Mouse (Mus musculus): ENCODE results near the gene Jazf1. TPM values are rescaled to one million over a fixed set of nuclear protein-coding genes. Genes with fewer than 3 reads are reported as not detected.

Jazf1 gene
- polyA plus RNA-seq, 1 experiment from 2014 or later: 15.6 TPM

- no peak for ATAC-seq (ENCODE audit: insufficient number of reproducible peaks, insufficient read depth, low FRiP score, low read depth)
- H3K9me3 ChIP-seq (ENCODE audit: control insufficient read depth, low read length): no peaks in the 10 kb centered on the region
- no peaks in the 10 kb centered on the region for H3K27me3 ChIP-seq (ENCODE audit: control insufficient read depth, insufficient read depth, low read length)
- 74% methylated on average over 4 of the region's 4 CpGs for WGBS
- no peak overlapping the region for H3K27ac ChIP-seq (replicated peaks in 1 of 2; ENCODE audit: control insufficient read depth in 1 of 2, insufficient read depth in 1 of 2, low read depth in 2 of 2, low read length in 2 of 2)
- H3K4me3 ChIP-seq (ENCODE audit: control insufficient read depth in 1 of 2, insufficient read depth in 1 of 2, low read depth in 1 of 2, low read length in 2 of 2): no peak overlapping the region
- no peaks in the 10 kb centered on the region for H3K36me3 ChIP-seq (ENCODE audit: control insufficient read depth, insufficient read depth, low read length)
- H3K9ac ChIP-seq (ENCODE audit: low read length): no peak overlapping the region
- H3K4me2 ChIP-seq (ENCODE audit: low read length): no peak overlapping the region
- H3K4me1 ChIP-seq (ENCODE audit: control insufficient read depth in 2 of 2, insufficient read depth in 2 of 2, low read length in 2 of 2): no peaks in the 10 kb centered on the region
Measured at GRCm38 (mm10) chr6:52887541-52888203, 180.8 kb downstream of the Jazf1 start.

DNA sequence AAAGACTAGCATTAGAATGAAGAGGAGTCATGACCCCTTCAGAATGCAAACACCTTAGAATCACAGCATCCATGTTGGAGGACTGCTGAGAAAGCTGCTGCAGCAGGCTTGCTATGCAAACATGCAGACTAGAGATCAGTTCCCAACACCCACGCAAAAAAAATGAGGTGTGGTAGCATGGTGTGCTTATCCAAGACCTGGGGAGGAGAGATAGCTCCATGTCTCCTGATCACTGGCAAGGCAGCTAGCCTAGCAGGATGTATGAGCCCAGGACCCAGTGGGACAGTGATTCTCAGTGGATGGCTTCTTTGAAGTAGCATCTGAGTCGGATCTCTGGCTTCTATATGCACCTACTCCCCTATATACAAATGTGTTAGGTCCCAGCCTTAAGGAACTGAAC is 184.7 kb downstream of the Jazf1 start:
- Histone ChIP-seq H3K36me3 (ENCODE audit: control insufficient read depth, insufficient read depth, low read length) (no peaks in the 10 kb centered on the region), H3K9me3 (ENCODE audit: control insufficient read depth, low read length) (peaks cover 10% of the 10 kb centered on the region), H3K27ac (replicated peaks in 1 of 2; ENCODE audit: control insufficient read depth in 1 of 2, insufficient read depth in 1 of 2, low read depth in 2 of 2, low read length in 2 of 2) (no peak overlapping the region), H3K4me3 (ENCODE audit: control insufficient read depth in 1 of 2, insufficient read depth in 1 of 2, low read depth in 1 of 2, low read length in 2 of 2) (no peak overlapping the region), H3K4me1 (ENCODE audit: control insufficient read depth in 2 of 2, insufficient read depth in 2 of 2, low read length in 2 of 2) (no peaks in the 10 kb centered on the region), H3K27me3 (ENCODE audit: control insufficient read depth, insufficient read depth, low read length) (no peaks in the 10 kb centered on the region), H3K9ac (ENCODE audit: low read length) (no peak overlapping the region), H3K4me2 (ENCODE audit: low read length) (no peak overlapping the region)
- ATAC-seq (ENCODE audit: insufficient number of reproducible peaks, insufficient read depth, low FRiP score, low read depth): no peak
- WGBS: 62% methylated on average over 2 of the region's 2 CpGs

DNA sequence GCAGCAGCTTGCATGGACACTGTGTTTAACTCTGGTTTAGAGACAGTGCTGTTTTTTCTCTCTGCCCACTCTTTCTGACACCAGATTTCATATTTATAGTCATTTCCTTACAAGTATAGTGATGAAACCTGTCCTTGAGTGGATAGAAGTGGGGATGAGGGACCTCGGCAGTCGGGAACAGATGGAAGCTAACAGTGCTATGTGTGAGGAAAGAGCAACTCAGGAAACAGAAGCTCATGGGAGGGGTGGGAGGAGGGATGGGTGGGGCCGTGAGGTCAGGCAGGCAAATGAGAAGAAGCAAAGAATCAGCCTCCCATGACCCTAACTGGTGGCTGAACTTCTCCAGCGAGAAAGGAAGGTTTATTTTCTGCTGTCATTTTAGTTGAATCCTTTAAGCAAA is 191.3 kb downstream of the Jazf1 start:
- Histone ChIP-seq H3K9me3 (ENCODE audit: control insufficient read depth, low read length) (peaks cover 11% of the 10 kb centered on the region), H3K4me2 (ENCODE audit: low read length) (no peak overlapping the region), H3K4me3 (ENCODE audit: control insufficient read depth in 1 of 2, insufficient read depth in 1 of 2, low read depth in 1 of 2, low read length in 2 of 2) (no peak overlapping the region), H3K9ac (ENCODE audit: low read length) (no peak overlapping the region), H3K27me3 (ENCODE audit: control insufficient read depth, insufficient read depth, low read length) (no peaks in the 10 kb centered on the region), H3K4me1 (ENCODE audit: control insufficient read depth in 2 of 2, insufficient read depth in 2 of 2, low read length in 2 of 2) (no peaks in the 10 kb centered on the region), H3K27ac (replicated peaks in 1 of 2; ENCODE audit: control insufficient read depth in 1 of 2, insufficient read depth in 1 of 2, low read depth in 2 of 2, low read length in 2 of 2) (no peak overlapping the region), H3K36me3 (ENCODE audit: control insufficient read depth, insufficient read depth, low read length) (no peaks in the 10 kb centered on the region)
- no peak for ATAC-seq (ENCODE audit: insufficient number of reproducible peaks, insufficient read depth, low FRiP score, low read depth)
- WGBS: 17% methylated on average over 4 of the region's 4 CpGs

DNA sequence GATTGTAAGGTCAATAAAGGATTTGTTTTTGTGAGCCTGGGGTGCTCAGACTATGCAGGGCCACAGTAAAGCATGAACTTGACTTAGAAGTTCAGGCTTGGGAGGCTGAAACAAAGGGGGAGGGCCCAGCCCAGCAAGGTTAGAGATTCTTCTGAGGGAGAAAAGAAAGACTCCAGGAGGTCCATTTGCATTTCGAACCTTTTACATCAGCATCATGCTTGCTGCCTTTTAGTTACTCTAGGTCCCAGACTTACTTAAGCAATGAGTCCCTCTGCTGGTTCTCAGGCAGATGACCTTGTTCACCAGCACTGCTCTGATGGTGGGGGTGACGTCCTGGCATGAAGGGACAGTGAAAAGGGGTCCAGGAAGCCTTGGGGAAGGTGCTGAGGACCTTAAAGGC is 197.1 kb downstream of the Jazf1 start:
- no peak for ATAC-seq (ENCODE audit: insufficient number of reproducible peaks, insufficient read depth, low FRiP score, low read depth)
- H3K9ac ChIP-seq (ENCODE audit: low read length): no peak overlapping the region
- no peaks in the 10 kb centered on the region for H3K9me3 ChIP-seq (ENCODE audit: control insufficient read depth, low read length)
- no peak overlapping the region for H3K27ac ChIP-seq (replicated peaks in 1 of 2; ENCODE audit: control insufficient read depth in 1 of 2, insufficient read depth in 1 of 2, low read depth in 2 of 2, low read length in 2 of 2)
- no peaks in the 10 kb centered on the region for H3K27me3 ChIP-seq (ENCODE audit: control insufficient read depth, insufficient read depth, low read length)
- H3K36me3 ChIP-seq (ENCODE audit: control insufficient read depth, insufficient read depth, low read length): no peaks in the 10 kb centered on the region
- 29% methylated on average over 2 of the region's 2 CpGs for WGBS
- no peak overlapping the region for H3K4me3 ChIP-seq (ENCODE audit: control insufficient read depth in 1 of 2, insufficient read depth in 1 of 2, low read depth in 1 of 2, low read length in 2 of 2)
- no peak overlapping the region for H3K4me2 ChIP-seq (ENCODE audit: low read length)
- peaks cover 0 to 2% of the 10 kb centered on the region in 2 experiments; a peak in 1 of 4 replicates for H3K4me1 ChIP-seq (ENCODE audit: control insufficient read depth in 2 of 2, insufficient read depth in 2 of 2, low read length in 2 of 2)

DNA sequence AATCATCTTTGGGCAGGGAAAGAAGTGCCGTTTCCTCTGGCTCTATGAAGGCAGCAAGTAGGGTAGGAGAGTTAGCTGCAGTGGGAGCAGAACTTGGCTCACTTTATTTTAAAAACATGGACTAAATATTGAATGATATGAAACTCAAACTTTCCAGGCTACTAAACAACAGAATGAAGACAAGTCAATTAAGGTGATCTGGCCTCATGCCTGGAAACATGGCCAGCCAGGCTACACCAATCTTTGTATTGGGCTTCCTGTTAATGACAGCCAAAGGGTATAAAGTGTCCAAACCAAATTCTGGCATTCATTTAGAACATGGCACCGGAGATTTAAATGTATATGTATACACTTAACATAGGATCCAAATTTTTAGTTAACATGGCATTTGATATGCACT is 199.2 kb downstream of the Jazf1 start:
- no peaks in the 10 kb centered on the region for H3K36me3 ChIP-seq (ENCODE audit: control insufficient read depth, insufficient read depth, low read length)
- peaks cover 0 to 2% of the 10 kb centered on the region in 2 experiments; a peak in 1 of 4 replicates for H3K4me1 ChIP-seq (ENCODE audit: control insufficient read depth in 2 of 2, insufficient read depth in 2 of 2, low read length in 2 of 2)
- no peaks in the 10 kb centered on the region for H3K9me3 ChIP-seq (ENCODE audit: control insufficient read depth, low read length)
- H3K27ac ChIP-seq (replicated peaks in 1 of 2; ENCODE audit: control insufficient read depth in 1 of 2, insufficient read depth in 1 of 2, low read depth in 2 of 2, low read length in 2 of 2): no peak overlapping the region
- H3K27me3 ChIP-seq (ENCODE audit: control insufficient read depth, insufficient read depth, low read length): no peaks in the 10 kb centered on the region
- no peak for ATAC-seq (ENCODE audit: insufficient number of reproducible peaks, insufficient read depth, low FRiP score, low read depth)
- no peak overlapping the region for H3K9ac ChIP-seq (ENCODE audit: low read length)
- WGBS: 72% methylated on average over 2 of the region's 2 CpGs
- H3K4me3 ChIP-seq (ENCODE audit: control insufficient read depth in 1 of 2, insufficient read depth in 1 of 2, low read depth in 1 of 2, low read length in 2 of 2): no peak overlapping the region
- no peak overlapping the region for H3K4me2 ChIP-seq (ENCODE audit: low read length)

DNA sequence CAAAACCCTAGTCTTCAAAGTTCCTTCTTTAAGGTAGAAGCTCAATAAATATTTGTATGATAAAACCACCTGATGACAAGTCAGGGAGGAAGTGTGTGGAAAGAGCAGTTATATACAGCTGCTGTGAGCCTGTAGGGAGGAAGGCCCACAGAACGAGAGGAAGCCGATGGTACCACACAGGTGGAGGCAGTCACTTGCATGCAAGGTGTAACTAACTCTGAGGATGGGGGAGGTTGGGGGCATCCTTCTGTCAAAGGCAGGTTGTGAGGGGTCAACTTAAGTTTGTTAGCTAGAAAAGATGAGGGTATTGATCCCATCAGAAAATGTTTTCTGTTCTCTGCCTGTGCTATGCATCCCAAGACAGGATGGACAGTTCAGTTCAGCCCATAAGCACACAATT is 200.1 kb downstream of the Jazf1 start:
- ATAC-seq (ENCODE audit: insufficient number of reproducible peaks, insufficient read depth, low FRiP score, low read depth): no peak
- H3K4me1 ChIP-seq (ENCODE audit: control insufficient read depth in 2 of 2, insufficient read depth in 2 of 2, low read length in 2 of 2): peaks cover 0 to 3% of the 10 kb centered on the region in 2 experiments; a peak in 1 of 4 replicates
- no peak overlapping the region for H3K4me2 ChIP-seq (ENCODE audit: low read length)
- H3K9ac ChIP-seq (ENCODE audit: low read length): no peak overlapping the region
- no peak overlapping the region for H3K4me3 ChIP-seq (ENCODE audit: control insufficient read depth in 1 of 2, insufficient read depth in 1 of 2, low read depth in 1 of 2, low read length in 2 of 2)
- no peaks in the 10 kb centered on the region for H3K9me3 ChIP-seq (ENCODE audit: control insufficient read depth, low read length)
- no peak overlapping the region for H3K27ac ChIP-seq (replicated peaks in 1 of 2; ENCODE audit: control insufficient read depth in 1 of 2, insufficient read depth in 1 of 2, low read depth in 2 of 2, low read length in 2 of 2)
- H3K27me3 ChIP-seq (ENCODE audit: control insufficient read depth, insufficient read depth, low read length): no peaks in the 10 kb centered on the region
- no peaks in the 10 kb centered on the region for H3K36me3 ChIP-seq (ENCODE audit: control insufficient read depth, insufficient read depth, low read length)
- 87% methylated on average over 2 of the region's 2 CpGs for WGBS

DNA sequence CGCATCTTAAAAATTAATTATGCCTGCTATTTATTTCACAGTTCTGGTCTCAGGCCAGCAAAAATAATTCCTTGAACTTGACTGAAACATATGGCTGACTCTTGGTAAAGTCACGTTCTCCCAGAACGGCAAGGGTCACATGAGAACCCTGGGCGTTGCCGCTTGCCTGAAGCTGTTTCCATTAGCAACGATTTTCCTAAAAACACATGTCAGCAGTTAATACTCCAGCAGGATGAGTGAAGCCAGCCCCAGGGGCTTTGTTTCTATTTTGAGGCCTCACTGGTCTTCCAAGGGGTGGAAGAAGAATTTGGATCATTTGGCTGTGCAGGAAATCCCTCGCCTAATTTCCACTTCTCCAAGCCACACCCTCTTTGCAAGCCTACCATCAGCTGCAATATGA is 206.5 kb downstream of the Jazf1 start:
- ATAC-seq (ENCODE audit: insufficient number of reproducible peaks, insufficient read depth, low FRiP score, low read depth): no peak
- H3K4me3 ChIP-seq (ENCODE audit: control insufficient read depth in 1 of 2, insufficient read depth in 1 of 2, low read depth in 1 of 2, low read length in 2 of 2): no peak overlapping the region
- no peak overlapping the region for H3K9ac ChIP-seq (ENCODE audit: low read length)
- 0 out of 2 replicates have a peak overlapping the region, but pooled peaks have one; percentile 1 for H3K4me2 ChIP-seq (ENCODE audit: low read length)
- H3K27me3 ChIP-seq (ENCODE audit: control insufficient read depth, insufficient read depth, low read length): no peaks in the 10 kb centered on the region
- peak overlapping the region in 1 of 2 experiments; percentile 70; a peak in 2 of 4 replicates for H3K27ac ChIP-seq (replicated peaks in 1 of 2; ENCODE audit: control insufficient read depth in 1 of 2, insufficient read depth in 1 of 2, low read depth in 2 of 2, low read length in 2 of 2)
- 23% methylated on average over 7 of the region's 7 CpGs for WGBS
- peaks cover 25 to 32% of the 10 kb centered on the region in 2 experiments for H3K4me1 ChIP-seq (ENCODE audit: control insufficient read depth in 2 of 2, insufficient read depth in 2 of 2, low read length in 2 of 2)
- no peaks in the 10 kb centered on the region for H3K9me3 ChIP-seq (ENCODE audit: control insufficient read depth, low read length)
- H3K36me3 ChIP-seq (ENCODE audit: control insufficient read depth, insufficient read depth, low read length): no peaks in the 10 kb centered on the region
